Mouse (Mus musculus) ES-Bruce4 (cell line): ENCODE data around the gene Rptor.

Source experiments
- CTCF ChIP-seq: IDR thresholded peaks from one replicate; pipeline ENCODE4 v1.8.1; 2011; ENCODE audit warnings: low read depth, low read length
- EP300 ChIP-seq: IDR thresholded peaks from 2 replicates; pipeline ENCODE4 v1.6.1; 2011; ENCODE audit warnings: low read depth, low read length; ENCODE audit not compliant: insufficient read depth
- POLR2A ChIP-seq: IDR thresholded peaks from one replicate; pipeline ENCODE4 v1.8.1; 2011; ENCODE audit warnings: low read length; ENCODE audit not compliant: insufficient read depth

GRCm38 (mm10) chr11:119653336-119653735 lies 50.6 kb downstream of the Rptor start:
- TF ChIP-seq CTCF (no peak), EP300 (no peak), POLR2A (no peak)
